Mouse (Mus musculus) lung, postnatal 0 days (tissue): ENCODE data around the gene Glg1.
"Not testable (repeated sequence)": the region's sequence is repeated elsewhere in the genome, so short reads cannot be mapped to it uniquely, and the experiment has no call there.

ENCODE experiments used
- CTCF ChIP-seq: IDR thresholded peaks from 2 replicates; pipeline ENCODE4 v1.5.1; 2016; ENCODE audit warnings: antibody characterized with exemption, mild to moderate bottlenecking
- EP300 ChIP-seq: IDR thresholded peaks from 2 replicates; pipeline ENCODE4 v1.6.1; 2016; ENCODE audit warnings: antibody characterized with exemption, mild to moderate bottlenecking, control low read depth

DNA sequence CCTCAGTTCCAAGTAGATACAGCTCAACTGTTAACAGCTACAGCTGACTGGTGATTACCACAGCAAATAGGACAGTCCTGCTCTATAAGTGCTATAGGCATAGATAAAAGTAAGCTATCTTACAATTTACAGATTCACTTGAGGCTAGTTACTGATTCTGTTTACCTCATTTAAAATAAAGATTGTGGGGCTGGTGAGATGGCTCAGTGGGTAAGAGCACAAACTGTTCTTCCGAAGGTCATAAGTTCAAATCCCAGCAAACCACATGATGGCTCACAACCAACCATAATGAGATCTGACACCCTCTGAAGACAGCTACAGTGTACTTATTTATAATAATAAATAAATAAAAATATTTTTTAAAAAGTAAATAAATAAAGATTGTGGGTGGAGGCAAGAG lies 12.2 kb downstream of the Glg1 start:
- TF ChIP-seq CTCF, EP300: not testable (repeated sequence)
